Mouse (Mus musculus) hindbrain, postnatal 0 days (tissue): Measurements from ENCODE around the gene Chchd5. TPM values are rescaled to one million over a fixed set of nuclear protein-coding genes. Genes with fewer than 3 reads are reported as not detected.

Experiments used
- ATAC-seq: fragments of 200-750 bp; cut with Nextera tagmentation; 2 replicates; pipeline ENCODE4 v1.8.0; 2017; ENCODE audit warnings: mild to moderate bottlenecking, moderate TSS enrichment, moderate library complexity
- DNase-seq: peaks from one replicate; pipeline ENCODE4 v3.0.0-alpha.2; 2015; ENCODE audit warnings: low spot score
- H3K27ac ChIP-seq: fragments of 300-500 bp; sonication (generic); 2 replicates; pipeline ENCODE4 v1.5.1; 2014; ENCODE audit warnings: mild to moderate bottlenecking
- H3K27me3 ChIP-seq: fragments of 300-500 bp; sonication (generic); 2 replicates; pipeline ENCODE4 v1.6.1; 2014; ENCODE audit warnings: low read length, mixed read lengths; ENCODE audit not compliant: insufficient read depth
- H3K36me3 ChIP-seq: fragments of 300-500 bp; sonication (generic); 2 replicates; pipeline ENCODE4 v1.6.1; 2014; ENCODE audit warnings: low read length, mixed read lengths; ENCODE audit not compliant: insufficient read depth
- H3K4me1 ChIP-seq: fragments of 300-500 bp; sonication (generic); 2 replicates; pipeline ENCODE4 v1.6.1; 2014; ENCODE audit warnings: antibody characterized with exemption, low read length, mixed read lengths; ENCODE audit not compliant: insufficient read depth
- H3K4me2 ChIP-seq: fragments of 300-500 bp; sonication (generic); 2 replicates; pipeline ENCODE4 v1.6.1; 2014; ENCODE audit warnings: low read depth, mild to moderate bottlenecking, low read length, moderate library complexity, mixed read lengths
- H3K4me3 ChIP-seq: fragments of 300-500 bp; sonication (generic); 2 replicates; pipeline ENCODE4 v1.5.1; 2014; ENCODE audit warnings: low read length
- H3K9ac ChIP-seq: fragments of 300-500 bp; sonication (generic); replicated peaks from 2 replicates; pipeline ENCODE4 v1.6.1; 2014; ENCODE audit warnings: mild to moderate bottlenecking, low read length, moderate library complexity, mixed read lengths
- H3K9me3 ChIP-seq: fragments of 300-500 bp; sonication (generic); 2 replicates; pipeline ENCODE4 v1.6.1; 2016; ENCODE audit warnings: low read length, mixed read lengths
- CTCF ChIP-seq: IDR thresholded peaks from 2 replicates; pipeline ENCODE4 v1.5.1; 2016; ENCODE audit warnings: antibody characterized with exemption, control low read depth, low read depth
- WGBS: fragments of 180-500 bp; shearing (Covaris S2); extraction: QIAGEN DNeasy Blood & Tissue Kit; methylation state at CpG from one replicate; pipeline ENCODE4 v1.1.7; 2014; 5-methylcytosine and 5-hydroxymethylcytosine counted together
- polyA plus RNA-seq: library from polyadenylated mRNA; unstranded; fragments of >200 nt; fragmentation: Nextera tagmentation; extraction: Ambion mirVana; gene quantifications from 2 replicates; pipeline ENCODE4 v1.2.1, GENCODE M21; 2015
- total RNA-seq: library from RNA; depleted of rRNA; stranded (reverse); fragments of >200 nt; gene quantifications from 2 replicates; pipeline ENCODE4 v1.2.3, GENCODE M21; 2014

The Chchd5 gene
- total and polyA plus RNA-seq, 2 experiments from 2014 or later: 19.1 to 20.3 TPM

GRCm38 (mm10) chr2:129174474-129174873 is 45.0 kb downstream of the Chchd5 start:
- Histone ChIP-seq H3K9ac (no peak overlapping the region), H3K36me3 (no peaks in the 10 kb centered on the region), H3K4me1 (no peaks in the 10 kb centered on the region), H3K4me2 (no peak overlapping the region), H3K27me3 (no peaks in the 10 kb centered on the region), H3K4me3 (no peak overlapping the region), H3K27ac (no peak overlapping the region), H3K9me3 (no peaks in the 10 kb centered on the region)
- ATAC-seq: peak; percentile 76
- peak; percentile 77 for DNase-seq
- WGBS: 26% methylated on average over 7 of the region's 7 CpGs
- TF ChIP-seq CTCF: peak; percentile 81

GRCm38 (mm10) chr2:129175636-129176035 is 46.1 kb downstream of the Chchd5 start:
- Histone ChIP-seq H3K4me2 (no peak overlapping the region), H3K4me1 (no peaks in the 10 kb centered on the region), H3K27me3 (no peaks in the 10 kb centered on the region), H3K9me3 (no peaks in the 10 kb centered on the region), H3K27ac (no peak overlapping the region), H3K4me3 (no peak overlapping the region), H3K36me3 (no peaks in the 10 kb centered on the region), H3K9ac (no peak overlapping the region)
- 83% methylated on average over 2 of the region's 2 CpGs for WGBS
- no peak for DNase-seq
- no peak for ATAC-seq
- TF ChIP-seq CTCF: no peak

GRCm38 (mm10) chr2:129176676-129177420 is 47.3 kb downstream of the Chchd5 start:
- DNase-seq (no peak), ATAC-seq (no peak)
- 74% methylated on average over 12 of the region's 12 CpGs for WGBS
- no peaks in the 10 kb centered on the region for H3K36me3 ChIP-seq
- no peaks in the 10 kb centered on the region for H3K9me3 ChIP-seq
- no peak overlapping the region for H3K9ac ChIP-seq
- TF ChIP-seq CTCF: no peak
- H3K4me3 ChIP-seq: no peak overlapping the region
- no peak overlapping the region for H3K27ac ChIP-seq
- no peaks in the 10 kb centered on the region for H3K27me3 ChIP-seq
- no peaks in the 10 kb centered on the region for H3K4me1 ChIP-seq
- H3K4me2 ChIP-seq: no peak overlapping the region

- H3K4me1 ChIP-seq: no peaks in the 10 kb centered on the region
- H3K4me3 ChIP-seq: no peak overlapping the region
- H3K36me3 ChIP-seq: no peaks in the 10 kb centered on the region
- WGBS: 61% methylated on average over 3 of the region's 3 CpGs
- H3K9me3 ChIP-seq: no peaks in the 10 kb centered on the region
- DNase-seq (no peak), ATAC-seq (no peak)
- TF ChIP-seq CTCF: no peak
- H3K9ac ChIP-seq: no peak overlapping the region
- H3K4me2 ChIP-seq: no peak overlapping the region
- H3K27me3 ChIP-seq: no peaks in the 10 kb centered on the region
- H3K27ac ChIP-seq: no peak overlapping the region
Measured at GRCm38 (mm10) chr2:129177661-129178060, 48.2 kb downstream of the Chchd5 start.

- no peak overlapping the region for H3K4me2 ChIP-seq
- H3K9me3 ChIP-seq: no peaks in the 10 kb centered on the region
- H3K4me3 ChIP-seq: no peak overlapping the region
- 59% methylated on average over 10 of the region's 10 CpGs for WGBS
- ATAC-seq: no peak
- DNase-seq: no peak
- no peaks in the 10 kb centered on the region for H3K27me3 ChIP-seq
- H3K4me1 ChIP-seq: no peaks in the 10 kb centered on the region
- no peak overlapping the region for H3K27ac ChIP-seq
- H3K9ac ChIP-seq: no peak overlapping the region
- H3K36me3 ChIP-seq: no peaks in the 10 kb centered on the region
- TF ChIP-seq CTCF: no peak
Measured at GRCm38 (mm10) chr2:129178182-129178908, 48.8 kb downstream of the Chchd5 start.

- Histone ChIP-seq H3K36me3 (no peaks in the 10 kb centered on the region), H3K9ac (no peak overlapping the region), H3K4me1 (no peaks in the 10 kb centered on the region), H3K4me2 (no peak overlapping the region), H3K27ac (no peak overlapping the region), H3K27me3 (no peaks in the 10 kb centered on the region), H3K4me3 (no peak overlapping the region), H3K9me3 (no peaks in the 10 kb centered on the region)
- DNase-seq (no peak), ATAC-seq (no peak)
- TF ChIP-seq CTCF: no peak
- WGBS: 80% methylated on average over 8 of the region's 8 CpGs
Measured at GRCm38 (mm10) chr2:129179946-129180853, 50.7 kb downstream of the Chchd5 start.
